Mouse (Mus musculus): ENCODE data around the gene Fbxo21. TPM values are rescaled to one million over a fixed set of nuclear protein-coding genes. Genes with fewer than 3 reads are reported as not detected.

Gene Fbxo21
- total and polyA plus RNA-seq, 3 experiments: 10.7 to 19.3 (median 13.7) TPM

- TF ChIP-seq TCF12 (IDR thresholded peaks at IDR 0.05; ENCODE audit: low read depth, low read length): no peak
- no peak for TF ChIP-seq UBTF (IDR thresholded peaks at IDR 0.05; ENCODE audit: low read depth, low read length)
- TF ChIP-seq CHD2 (IDR thresholded peaks at IDR 0.05; ENCODE audit: low read length): no peak
- TF ChIP-seq ETS1 (conservative IDR thresholded peaks at IDR 0.05; ENCODE audit: low read depth, low read length): no peak
- TF ChIP-seq POLR2AphosphoS2 (IDR thresholded peaks at IDR 0.05; ENCODE audit: low read depth, low read length): no peak
These were observed 22.5 kb downstream of the Fbxo21 start for GRCm38 (mm10) chr5:117999061-117999460.

GRCm38 (mm10) chr5:117999584-117999983 lies 23.1 kb downstream of the Fbxo21 start:
- Histone ChIP-seq H3K79me2 (replicated peaks; ENCODE audit: control insufficient read depth, extremely low read depth, insufficient read depth, poor library complexity, severe bottlenecking) (no peaks in the 10 kb centered on the region), H3K36me3 (replicated peaks in 1 of 2; ENCODE audit: control insufficient read depth in 1 of 2, insufficient read depth in 1 of 2, low read length in 1 of 2) (peaks cover 80 to 98% of the 10 kb centered on the region in 2 experiments), H3K4me2 (ENCODE audit: insufficient read depth, low read depth, poor library complexity, severe bottlenecking) (no peak overlapping the region), H3K9me3 (replicated peaks; ENCODE audit: low read length) (no peaks in the 10 kb centered on the region), H3K4me1 (ENCODE audit: control insufficient read depth in 1 of 2, insufficient read depth in 2 of 2) (no peaks in the 10 kb centered on the region), H3K9ac (ENCODE audit: insufficient read depth, low read depth) (no peak overlapping the region), H3K27ac (ENCODE audit: insufficient read depth, low read depth) (no peak overlapping the region), H3K27me3 (replicated peaks) (no peaks in the 10 kb centered on the region), H3K4me3 (replicated peaks in 1 of 3; ENCODE audit: low read depth in 2 of 3, low read length in 2 of 3, poor library complexity in 1 of 3) (no peak overlapping the region)
- dilution Hi-C loops (cut with MboI; ENCODE audit: extremely low pct_ligation_motif_present, extremely low pct_unique_long_range_greater_than_20kb, low sequenced_read_pairs) (no loop called here), in situ Hi-C loops (cut with MboI; ENCODE audit: low pct_ligation_motif_present, low pct_unique_long_range_greater_than_20kb, low sequenced_read_pairs) (no loop called here)
- no peak for DNase-seq (ENCODE audit: extremely low read depth)
- TF ChIP-seq MYC (IDR thresholded peaks at IDR 0.05; ENCODE audit: low read depth, low read length) (no peak), POLR2A (IDR thresholded peaks at IDR 0.05; ENCODE audit: low read depth, low read length) (no peak), USF2 (conservative IDR thresholded peaks at IDR 0.05; ENCODE audit: low read depth, low read length) (no peak), TCF12 (IDR thresholded peaks at IDR 0.05; ENCODE audit: low read depth, low read length) (no peak), EP300 (IDR thresholded peaks at IDR 0.05; ENCODE audit: low read length) (no peak), NELFE (IDR thresholded peaks at IDR 0.05; ENCODE audit: low read depth, low read length) (no peak), KAT2A (IDR thresholded peaks at IDR 0.05; ENCODE audit: insufficient replicate concordance, low read length) (no peak), BHLHE40 (IDR thresholded peaks at IDR 0.05; ENCODE audit: low read depth, low read length) (no peak), MAFK (IDR thresholded peaks at IDR 0.05; ENCODE audit: insufficient replicate concordance, low read length) (no peak)

More at GRCm38 (mm10) chr5:117999061-117999460, 22.5 kb downstream of the Fbxo21 start:
- Histone ChIP-seq H3K27me3 (replicated peaks) (no peaks in the 10 kb centered on the region), H3K4me1 (ENCODE audit: control insufficient read depth in 1 of 2, insufficient read depth in 2 of 2) (no peaks in the 10 kb centered on the region), H3K27ac (ENCODE audit: insufficient read depth, low read depth) (no peak overlapping the region), H3K4me3 (replicated peaks in 1 of 3; ENCODE audit: low read depth in 2 of 3, low read length in 2 of 3, poor library complexity in 1 of 3) (no peak overlapping the region), H3K9ac (ENCODE audit: insufficient read depth, low read depth) (no peak overlapping the region), H3K79me2 (replicated peaks; ENCODE audit: control insufficient read depth, extremely low read depth, insufficient read depth, poor library complexity, severe bottlenecking) (no peaks in the 10 kb centered on the region), H3K36me3 (replicated peaks in 1 of 2; ENCODE audit: control insufficient read depth in 1 of 2, insufficient read depth in 1 of 2, low read length in 1 of 2) (peaks cover 83 to 98% of the 10 kb centered on the region in 2 experiments), H3K4me2 (ENCODE audit: insufficient read depth, low read depth, poor library complexity, severe bottlenecking) (no peak overlapping the region), H3K9me3 (replicated peaks; ENCODE audit: low read length) (no peaks in the 10 kb centered on the region)
- in situ Hi-C loops (cut with MboI; ENCODE audit: low pct_ligation_motif_present, low pct_unique_long_range_greater_than_20kb, low sequenced_read_pairs) (no loop called here), dilution Hi-C loops (cut with MboI; ENCODE audit: extremely low pct_ligation_motif_present, extremely low pct_unique_long_range_greater_than_20kb, low sequenced_read_pairs) (no loop called here)
- no peak for DNase-seq (ENCODE audit: extremely low read depth)

GRCm38 (mm10) chr5:118002059-118002458 lies 25.5 kb downstream of the Fbxo21 start:
- Histone ChIP-seq H3K4me3 (replicated peaks in 1 of 3; ENCODE audit: low read depth in 2 of 3, low read length in 2 of 3, poor library complexity in 1 of 3) (no peak overlapping the region), H3K79me2 (replicated peaks; ENCODE audit: control insufficient read depth, extremely low read depth, insufficient read depth, poor library complexity, severe bottlenecking) (no peaks in the 10 kb centered on the region), H3K27me3 (replicated peaks) (no peaks in the 10 kb centered on the region), H3K4me1 (ENCODE audit: control insufficient read depth in 1 of 2, insufficient read depth in 2 of 2) (no peaks in the 10 kb centered on the region), H3K9me3 (replicated peaks; ENCODE audit: low read length) (no peaks in the 10 kb centered on the region), H3K4me2 (ENCODE audit: insufficient read depth, low read depth, poor library complexity, severe bottlenecking) (no peak overlapping the region), H3K27ac (ENCODE audit: insufficient read depth, low read depth) (no peak overlapping the region), H3K9ac (ENCODE audit: insufficient read depth, low read depth) (no peak overlapping the region), H3K36me3 (replicated peaks in 1 of 2; ENCODE audit: control insufficient read depth in 1 of 2, insufficient read depth in 1 of 2, low read length in 1 of 2) (peaks cover 74 to 99% of the 10 kb centered on the region in 2 experiments)
- in situ Hi-C loops (cut with MboI; ENCODE audit: low pct_ligation_motif_present, low pct_unique_long_range_greater_than_20kb, low sequenced_read_pairs) (loop anchor here (5.0 kb wide), 1 partner anchor 75 kb away; no protein-coding TSS in a partner anchor), dilution Hi-C loops (cut with MboI; ENCODE audit: extremely low pct_ligation_motif_present, extremely low pct_unique_long_range_greater_than_20kb, low sequenced_read_pairs) (no loop called here)
- DNase-seq (ENCODE audit: extremely low read depth): peak; percentile 60
- peak; percentile 79 to 85 for TF ChIP-seq CTCF (conservative IDR thresholded peaks at IDR 0.05 in 1 of 2, IDR thresholded peaks at IDR 0.05 in 1 of 2; ENCODE audit: low read depth in 2 of 2, low read length in 2 of 2)
- peak; percentile 39; the same call in 1 of the 2 replicates for TF ChIP-seq MAX (IDR thresholded peaks at IDR 0.05; ENCODE audit: low read length)
- 0 out of 2 replicates have a peak, but pooled peaks have one; percentile 32 for TF ChIP-seq SIN3A (IDR thresholded peaks at IDR 0.05; ENCODE audit: low read length)
- TF ChIP-seq TCF12 (IDR thresholded peaks at IDR 0.05; ENCODE audit: low read depth, low read length): 0 out of 2 replicates have a peak, but pooled peaks have one; percentile 9
- peak; percentile 75 for TF ChIP-seq SMC3 (IDR thresholded peaks at IDR 0.05; ENCODE audit: low read depth, low read length)
- TF ChIP-seq USF2 (conservative IDR thresholded peaks at IDR 0.05; ENCODE audit: low read depth, low read length): no peak
- TF ChIP-seq KAT2A (IDR thresholded peaks at IDR 0.05; ENCODE audit: insufficient replicate concordance, low read length): no peak
- TF ChIP-seq ZMIZ1 (IDR thresholded peaks at IDR 0.05; ENCODE audit: low read depth, low read length): 0 out of 2 replicates have a peak, but pooled peaks have one; percentile 54
- TF ChIP-seq PAX5 (IDR thresholded peaks at IDR 0.05; ENCODE audit: low read length): no peak
- TF ChIP-seq RAD21 (IDR thresholded peaks at IDR 0.05; ENCODE audit: low read depth, low read length): peak; percentile 73
- TF ChIP-seq MYC (IDR thresholded peaks at IDR 0.05; ENCODE audit: low read depth, low read length): 0 out of 2 replicates have a peak, but pooled peaks have one; percentile 46
- TF ChIP-seq POLR2A (IDR thresholded peaks at IDR 0.05; ENCODE audit: low read depth, low read length): no peak
- TF ChIP-seq MAFK (IDR thresholded peaks at IDR 0.05; ENCODE audit: insufficient replicate concordance, low read length): no peak
- no peak for TF ChIP-seq IRF4 (IDR thresholded peaks at IDR 0.05; ENCODE audit: low read depth, low read length)
- no peak for TF ChIP-seq ELF1 (IDR thresholded peaks at IDR 0.05; ENCODE audit: low read depth, low read length)
- no peak for TF ChIP-seq EP300 (IDR thresholded peaks at IDR 0.05; ENCODE audit: low read length)
- TF ChIP-seq E2F4 (IDR thresholded peaks at IDR 0.05; ENCODE audit: insufficient replicate concordance, low read depth, low read length): no peak
- no peak for TF ChIP-seq RCOR1 (conservative IDR thresholded peaks at IDR 0.05; ENCODE audit: low read depth, low read length)
- no peak for TF ChIP-seq JUND (conservative IDR thresholded peaks at IDR 0.05; ENCODE audit: low read depth, low read length)

All from CH12.LX (cell line).